Mouse (Mus musculus) C2C12 (cell line): ENCODE measurements around the gene Csdc2.

ENCODE experiments used
- CEBPB ChIP-seq: IDR thresholded peaks from one replicate; pipeline ENCODE4 v1.6.1; 2011; ENCODE audit warnings: low read depth, mild to moderate bottlenecking, control low read depth, moderate library complexity
- CTCF ChIP-seq: IDR thresholded peaks from one replicate; pipeline ENCODE4 v1.5.1; 2011; ENCODE audit not compliant: control insufficient read depth, insufficient read depth, insufficient read length
- FOSL1 ChIP-seq: IDR thresholded peaks from one replicate; pipeline ENCODE4 v1.8.0; 2011; ENCODE audit warnings: mild to moderate bottlenecking, low read length; ENCODE audit not compliant: poor library complexity, insufficient read depth, severe bottlenecking
- MAX ChIP-seq: IDR thresholded peaks from one replicate; pipeline ENCODE4 v1.6.1; 2011; ENCODE audit warnings: mild to moderate bottlenecking, control low read depth
- MYOD1 ChIP-seq: IDR thresholded peaks from one replicate; pipeline ENCODE4 v1.6.1; 2011; ENCODE audit warnings: low read depth; ENCODE audit not compliant: control insufficient read depth, insufficient read length
- MYOG ChIP-seq: IDR thresholded peaks from one replicate; pipeline ENCODE4 v1.6.1; 2011; ENCODE audit not compliant: control insufficient read depth, insufficient read length; ENCODE audit errors: extremely low read depth
- USF1 ChIP-seq: IDR thresholded peaks from one replicate; pipeline ENCODE4 v1.6.1; 2011; ENCODE audit warnings: low read depth, mild to moderate bottlenecking, control low read depth, moderate library complexity

- TF ChIP-seq CTCF (no peak), MAX (no peak), CEBPB (no peak), FOSL1 (no peak), USF1 (no peak), MYOD1 (no peak), MYOG (no peak)
Observed at GRCm38 (mm10) chr15:81951159-81951558, 14.6 kb downstream of the Csdc2 start.
